Comparison of ENCODE assay signal across 8 mouse cellular contexts in genomic region chr17:70706976-70707818, GRCm38 (mm10).
DNase-seq lines count a peak whose midpoint lies in the region; ATAC-seq and TF ChIP-seq lines count a peak whose summit lies in the region.

No protein-coding gene starts in this region.

- H3K4me3 ChIP-seq in cortical plate, adult 2 months (ENCODE audit: insufficient read depth, low read length) = no peak overlapping the region

- TF ChIP-seq POLR2A in cortical plate, adult 2 months (IDR thresholded peaks at IDR 0.05; ENCODE audit: extremely low read depth, insufficient read depth, low read length) = no peak

- intact Hi-C loops in gastrocnemius, postnatal 14 days (cut with DNase I; ENCODE audit: low total_unique reads) = loop anchor here (5.0 kb wide), 1 partner anchor 260 kb away; no protein-coding TSS in a partner anchor
- intact Hi-C loops in left cerebral cortex, postnatal 10 days (cut with DNase I) = loop anchor here (5.0 kb wide), 1 partner anchor 260 kb away; no protein-coding TSS in a partner anchor

- TF ChIP-seq CTCF in cortical plate, adult 2 months (IDR thresholded peaks at IDR 0.05; ENCODE audit: extremely low read depth, insufficient read depth, low read length) = peak; percentile 81

- peak; percentile 87 for ATAC-seq in inflammation-experienced regulatory T-cells, adult 6 months

- peak; percentile 96 for DNase-seq in ZHBTc4 (ENCODE audit: low read depth, low spot score)
- DNase-seq in gastrocnemius, postnatal 14 days = peak; percentile 81
- peak; percentile 83 for DNase-seq in left cerebral cortex, postnatal 10 days (ENCODE audit: extremely low spot score in 1 of 2, low spot score in 2 of 2)
- DNase-seq in mesoderm, embryonic 11.5 days (ENCODE audit: low read depth, low spot score) = peak; percentile 89
- peak; percentile 71 for DNase-seq in right cerebral cortex, postnatal 25 days
- peak; percentile 80 to 84 for DNase-seq in urinary bladder, postnatal 36 days (ENCODE audit: low spot score in 2 of 2)

- H3K27ac ChIP-seq in cortical plate, adult 2 months (ENCODE audit: insufficient read depth, low read length) = no peak overlapping the region

- H3K4me1 ChIP-seq in cortical plate, adult 2 months (ENCODE audit: control insufficient read depth, insufficient read depth, low read length) = no peaks in the 10 kb centered on the region
